Mouse (Mus musculus) cortical plate, adult 2 months (tissue): Measurements from ENCODE around the gene Smcr8. TPM values are rescaled to one million over a fixed set of nuclear protein-coding genes. Genes with fewer than 3 reads are reported as not detected.

Source experiments
- H3K27ac ChIP-seq: fragments of 200-500 bp; 2 replicates; pipeline ENCODE4 v1.5.1; 2012; ENCODE audit warnings: low read length, control low read depth, inconsistent platforms; ENCODE audit not compliant: insufficient read depth
- H3K4me1 ChIP-seq: fragments of 200-500 bp; 2 replicates; pipeline ENCODE4 v1.6.1; 2011; ENCODE audit warnings: low read length; ENCODE audit not compliant: control insufficient read depth, insufficient read depth
- H3K4me3 ChIP-seq: fragments of 200-500 bp; 2 replicates; pipeline ENCODE4 v1.5.1; 2011; ENCODE audit warnings: mild to moderate bottlenecking, low read length, control low read depth; ENCODE audit not compliant: insufficient read depth
- CTCF ChIP-seq: fragments of 200-500 bp; IDR thresholded peaks from 2 replicates; pipeline ENCODE4 v1.5.1; 2011; ENCODE audit warnings: mild to moderate bottlenecking, control low read depth, low read length; ENCODE audit not compliant: insufficient read depth; ENCODE audit errors: extremely low read depth
- POLR2A ChIP-seq: fragments of 200-500 bp; IDR thresholded peaks from 2 replicates; pipeline ENCODE4 v1.6.1; 2011; ENCODE audit warnings: mild to moderate bottlenecking, low read length, control low read depth; ENCODE audit not compliant: insufficient read depth; ENCODE audit errors: extremely low read depth
- polyA plus RNA-seq: library from polyadenylated mRNA; depleted of rRNA; stranded (reverse); fragments of >200 nt; gene quantifications from 2 replicates; pipeline ENCODE4 v1.2.3, GENCODE M21; 2012

Gene Smcr8
- polyA plus RNA-seq, 1 experiment, result 12.0 TPM

DNA sequence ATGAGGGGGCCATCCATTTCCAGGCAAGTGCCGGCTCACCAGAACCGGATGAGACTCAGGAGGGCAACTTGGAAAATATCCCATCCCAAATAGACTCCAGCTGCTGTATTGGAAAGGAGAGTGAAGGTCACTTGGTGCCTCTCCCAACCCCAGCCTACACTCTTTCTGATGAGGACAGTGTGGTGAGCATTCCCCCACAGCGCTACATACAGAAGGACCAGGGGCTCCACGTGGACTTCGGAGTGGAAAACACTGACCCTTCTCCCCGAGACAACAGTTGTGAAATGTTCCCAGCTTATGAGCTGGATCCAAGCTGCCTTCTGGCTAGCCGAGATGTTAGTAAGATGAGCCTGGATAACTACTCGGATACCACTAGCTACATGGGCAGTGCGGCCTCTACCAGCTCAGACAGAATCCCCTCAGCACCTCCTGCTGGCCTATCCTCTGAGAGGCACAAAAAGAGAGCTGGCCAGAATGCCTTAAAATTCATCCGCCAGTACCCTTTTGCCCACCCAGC, 2.4 kb downstream of the Smcr8 start:
- no peak overlapping the region for H3K27ac ChIP-seq
- TF ChIP-seq CTCF, result no peak
- TF ChIP-seq POLR2A, result no peak
- H3K4me1 ChIP-seq, result peaks cover 19% of the 10 kb centered on the region
- H3K4me3 ChIP-seq, result no peak overlapping the region

- TF ChIP-seq CTCF (no peak), POLR2A (no peak)
- H3K4me1 ChIP-seq, result peaks cover 16% of the 10 kb centered on the region
- no peak overlapping the region for H3K4me3 ChIP-seq
- no peak overlapping the region for H3K27ac ChIP-seq
These were observed 7.0 kb downstream of the Smcr8 start for GRCm38 (mm10) chr11:60784179-60784922.

DNA sequence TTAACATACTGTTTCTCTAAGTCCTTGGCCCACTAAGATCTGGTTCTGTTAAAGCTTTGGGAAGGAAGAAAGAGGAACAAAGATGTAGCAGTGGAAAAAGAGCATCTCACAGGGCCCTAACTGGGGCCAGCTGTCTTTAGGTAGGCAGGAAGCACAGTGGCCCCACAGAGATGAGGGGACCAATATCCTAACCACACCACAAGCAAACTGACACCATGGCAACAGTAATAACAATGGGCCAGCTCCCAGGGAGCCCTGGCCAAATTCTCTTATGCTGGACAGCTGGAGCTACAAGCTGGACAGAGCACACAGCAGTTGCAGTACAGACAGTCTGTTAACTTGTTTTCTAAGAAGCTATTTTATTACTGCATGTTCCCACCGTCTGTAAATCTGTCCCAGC, 10.3 kb downstream of the Smcr8 start:
- Histone ChIP-seq H3K4me3 (no peak overlapping the region), H3K4me1 (no peaks in the 10 kb centered on the region; the same call in 1 of the 2 replicates), H3K27ac (no peak overlapping the region)
- no peak for TF ChIP-seq CTCF
- TF ChIP-seq POLR2A, result no peak

DNA sequence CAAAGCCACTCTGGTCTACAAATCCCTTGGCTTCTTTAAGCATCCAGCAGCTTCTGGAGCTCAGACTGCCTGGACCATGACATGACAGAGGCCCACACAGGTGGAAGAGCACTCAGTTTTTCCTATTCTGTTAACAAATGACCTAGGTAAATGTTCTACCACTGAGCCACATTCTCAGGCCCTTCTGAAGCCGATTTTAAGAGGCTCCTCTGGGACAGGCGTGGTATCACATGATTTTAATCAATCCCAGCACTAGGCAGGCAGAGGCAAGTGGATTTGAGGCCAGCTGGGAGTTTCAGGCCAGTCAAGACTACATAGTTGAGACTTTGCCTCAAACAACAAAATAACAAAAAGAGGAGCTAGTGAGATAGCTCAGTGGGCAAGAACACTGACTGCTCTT, 13.1 kb downstream of the Smcr8 start:
- Histone ChIP-seq H3K27ac (no peak overlapping the region), H3K4me3 (no peak overlapping the region), H3K4me1 (no peaks in the 10 kb centered on the region; the same call in 1 of the 2 replicates)
- TF ChIP-seq CTCF (no peak), POLR2A (no peak)

- Histone ChIP-seq H3K4me1 (no peaks in the 10 kb centered on the region), H3K4me3 (no peak overlapping the region), H3K27ac (no peak overlapping the region)
- TF ChIP-seq CTCF, result no peak
These were observed 19.0 kb downstream of the Smcr8 start for GRCm38 (mm10) chr11:60796342-60796741.

- no peak for TF ChIP-seq CTCF
- no peak for TF ChIP-seq POLR2A
- H3K27ac ChIP-seq, result no peak overlapping the region
These were observed 22.7 kb downstream of the Smcr8 start for GRCm38 (mm10) chr11:60799977-60800376.

GRCm38 (mm10) chr11:60800892-60801291, 23.6 kb downstream of the Smcr8 start:
- Histone ChIP-seq H3K4me1 (no peaks in the 10 kb centered on the region), H3K4me3 (no peak overlapping the region), H3K27ac (no peak overlapping the region)
- TF ChIP-seq CTCF (no peak), POLR2A (no peak)

More at GRCm38 (mm10) chr11:60799977-60800376, 22.7 kb downstream of the Smcr8 start:
- H3K4me3 ChIP-seq, result no peak overlapping the region
- no peaks in the 10 kb centered on the region for H3K4me1 ChIP-seq

GRCm38 (mm10) chr11:60808286-60809070, 31.2 kb downstream of the Smcr8 start:
- no peaks in the 10 kb centered on the region for H3K4me1 ChIP-seq
- no peak overlapping the region for H3K4me3 ChIP-seq
- no peak for TF ChIP-seq POLR2A
- TF ChIP-seq CTCF, result no peak
- H3K27ac ChIP-seq, result no peak overlapping the region

- Histone ChIP-seq H3K4me3 (no peak overlapping the region), H3K27ac (no peak overlapping the region), H3K4me1 (no peaks in the 10 kb centered on the region)
- TF ChIP-seq CTCF, result no peak
- no peak for TF ChIP-seq POLR2A
These were observed 32.2 kb downstream of the Smcr8 start for GRCm38 (mm10) chr11:60809546-60809945.
